Comparison of ENCODE assay signal across 9 mouse cellular contexts in genomic region chr4:41696930-41697841, GRCm38 (mm10). TPM values are rescaled to one million over a fixed set of nuclear protein-coding genes. Genes with fewer than 3 reads are reported as not detected.
DNase-seq lines count a peak whose midpoint lies in the region; ATAC-seq lines count a peak whose summit lies in the region.
"Not testable (repeated sequence)": the region's sequence is repeated elsewhere in the genome, so short reads cannot be mapped to it uniquely, and the experiment has no call there.
"Had no signal": no experiment of that assay in that cellular context is flagged by ENCODE, and none has a peak within 500 bp of the region (broad histone marks: within the 10 kb centered on the region; RNA-seq: fewer than 3 reads in every experiment).

TSS of gene Cntfr (minus strand) at chr4:41697089.

- peak within 1 kb of the TSS; percentile 43 for H3K4me2 ChIP-seq in hindbrain, embryonic 14.5 days (replicated peaks)

- H3K9me3 ChIP-seq in hindbrain, embryonic 14.5 days (ENCODE audit: control insufficient read depth, low read length): not testable (repeated sequence)

- ATAC-seq in hindbrain, embryonic 14.5 days (ENCODE audit: low FRiP score): not testable (repeated sequence)

- not testable (repeated sequence) for H3K27ac ChIP-seq in hindbrain, embryonic 14.5 days

- peak; percentile 67 for DNase-seq in T-cell, adult 2 months (ENCODE audit: low spot score)
- peak; percentile 91 to 92 for DNase-seq in cerebellum, postnatal 36 days
- peak; percentile 80 to 85 for DNase-seq in gastrocnemius, adult 8-10 months (ENCODE audit: low spot score in 2 of 2)
- peak; percentile 81 for DNase-seq in hindbrain, embryonic 14.5 days (ENCODE audit: low spot score)
- DNase-seq in layer of hippocampus, postnatal 25 days (ENCODE audit: extremely low spot score in 1 of 2, low spot score in 1 of 2): peak; percentile 89 to 94
- peak; percentile 86 for DNase-seq in lung, postnatal 14 days
- peak; percentile 84 for DNase-seq in right cerebral cortex, adult 18-20 months
- DNase-seq in urinary bladder, adult 18-20 months (ENCODE audit: low spot score in 2 of 2): peak; percentile 65 to 84

- H3K4me3 ChIP-seq in hindbrain, embryonic 14.5 days (replicated peaks; ENCODE audit: low read length): peak within 1 kb of the TSS; percentile 15; the same call in 1 of the 2 replicates

- not testable (repeated sequence) for H3K4me1 ChIP-seq in hindbrain, embryonic 14.5 days (replicated peaks; ENCODE audit: control insufficient read depth, insufficient read depth, low read length)

- H3K9ac ChIP-seq in hindbrain, embryonic 14.5 days: not testable (repeated sequence)

- not testable (repeated sequence) for H3K36me3 ChIP-seq in hindbrain, embryonic 14.5 days (replicated peaks; ENCODE audit: control insufficient read depth, insufficient read depth)

- WGBS in hindbrain, embryonic 14.5 days: 12% methylated on average over 32 of the region's 40 CpGs

- not testable (repeated sequence) for H3K27me3 ChIP-seq in hindbrain, embryonic 14.5 days (ENCODE audit: control insufficient read depth, insufficient read depth, low read length)

RNA-seq across cellular contexts. Expression of gene Cntfr, which starts in this region (rescaled TPM):
- total RNA-seq in gastrocnemius, adult 8-10 months (2022): 10 to 100 TPM; 17.8 to 25.6 (median 22.5) TPM
- 19.2 and 21.8 TPM in 2 replicates for polyA plus RNA-seq in hindbrain, embryonic 14.5 days (2014; fragmentation: Nextera tagmentation; extraction: Ambion mirVana)
- 10 to 100 TPM; 89.6 to 96.1 TPM for total RNA-seq in layer of hippocampus, postnatal 25 days (2021)
- total RNA-seq: common myeloid progenitor, adult 5-6 weeks had no signal
